Mouse (Mus musculus): Measurements from ENCODE around the gene Cts6.
"Not testable (repeated sequence)": the region's sequence is repeated elsewhere in the genome, so short reads cannot be mapped to it uniquely, and the experiment has no call there.

Cts6 gene

DNA sequence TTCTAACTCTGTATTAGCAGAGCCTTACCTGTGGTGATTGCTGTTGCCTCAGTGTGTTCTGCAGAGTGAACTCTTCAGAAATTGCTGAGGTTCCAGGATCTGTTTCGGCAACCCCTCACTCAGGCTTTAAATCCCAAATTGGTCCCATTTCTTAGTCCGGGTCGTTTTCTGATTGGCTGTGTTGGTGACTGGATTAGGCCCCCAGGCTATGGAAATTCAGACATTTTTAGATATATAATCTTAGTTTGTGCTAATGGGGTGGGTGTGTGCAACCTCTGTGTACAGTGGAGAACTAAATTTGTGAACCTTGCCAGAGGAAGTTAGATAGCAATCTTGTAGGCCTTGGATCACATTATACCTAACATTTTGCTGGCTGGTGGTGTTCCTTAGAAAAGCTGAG lies at the start of gene Cts6:
Cts6 (minus strand) TSS at position 101 of the 400 bp plus-strand sequence.
- DNase-seq: no peak

DNA sequence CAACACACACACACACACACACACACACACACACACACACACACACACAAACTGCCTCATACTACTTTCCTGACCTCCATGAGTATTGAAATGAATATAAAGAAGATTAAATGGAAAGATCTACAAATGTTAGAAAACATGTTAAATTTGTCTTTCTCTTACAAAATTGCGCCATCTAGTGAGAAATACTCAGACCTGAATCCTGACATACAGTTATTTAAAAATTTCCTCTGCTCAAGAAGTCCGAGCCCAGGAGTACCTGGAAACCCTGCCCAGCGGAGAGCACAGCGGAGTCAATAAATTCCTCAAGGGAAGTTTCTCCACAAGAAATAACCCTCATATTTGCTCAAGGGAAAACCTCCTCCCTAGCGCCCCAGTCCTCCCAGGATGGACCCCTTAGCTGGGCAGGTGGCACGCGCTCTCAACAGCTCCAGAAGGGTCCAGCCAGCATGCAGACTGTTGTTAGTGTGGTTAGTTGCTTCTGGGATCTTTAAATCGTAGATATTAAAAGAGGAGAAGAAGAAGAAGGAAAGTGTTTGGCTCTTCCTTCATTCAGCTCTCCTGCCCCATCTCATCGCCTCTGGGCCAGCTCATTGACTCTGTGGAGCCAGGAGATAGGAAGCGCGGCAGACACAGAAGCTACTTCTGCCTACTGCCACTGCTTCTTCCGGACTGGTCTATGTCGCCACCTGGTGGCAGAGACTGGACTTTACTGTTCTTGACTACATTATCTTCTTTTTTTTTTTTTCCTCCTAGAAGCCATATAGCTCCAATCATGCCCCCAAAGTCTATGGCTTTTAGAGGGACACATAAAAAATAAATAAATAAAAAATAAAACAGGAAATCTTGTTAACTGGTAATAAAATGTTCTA lies 38.1 kb upstream of the Cts6 start:
- peak; percentile 76 to 81 for DNase-seq

DNA sequence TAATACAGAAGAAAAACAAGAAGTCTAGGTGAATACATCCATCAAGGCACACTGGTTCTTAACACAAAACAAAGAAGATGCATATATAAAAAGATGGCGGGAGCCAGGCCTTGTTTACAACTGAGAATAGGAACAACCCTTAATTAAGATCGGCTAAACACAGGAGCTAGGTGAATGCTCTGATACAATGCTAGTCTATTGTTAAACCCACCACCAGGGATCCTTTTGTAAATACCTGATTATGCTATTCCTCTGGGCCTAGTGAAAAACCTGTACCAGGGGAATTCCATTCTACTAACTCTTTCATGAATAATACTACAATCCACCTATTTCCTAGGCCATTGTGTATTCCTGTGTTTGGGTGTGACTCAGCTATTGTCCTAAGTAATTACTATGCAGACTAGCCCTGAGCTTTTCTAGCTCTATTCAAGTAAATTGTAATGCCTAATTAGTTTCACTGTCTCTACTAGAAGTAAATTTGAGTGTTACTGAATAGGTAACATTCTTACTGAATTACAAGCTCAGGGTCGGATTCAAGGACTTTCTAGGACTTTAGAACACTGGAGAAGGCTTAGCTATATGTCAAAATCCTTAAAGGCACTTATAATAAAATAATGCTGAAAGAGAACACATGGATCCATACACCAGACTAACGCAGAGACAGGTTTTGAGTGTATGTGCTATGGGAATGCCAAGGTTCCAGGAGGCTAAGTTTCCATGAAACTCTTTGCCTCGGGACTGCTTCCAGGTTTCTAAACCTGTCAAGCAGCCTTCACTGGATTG lies 17.9 kb downstream of the Cts6 start:
- DNase-seq: not testable (repeated sequence)

DNA sequence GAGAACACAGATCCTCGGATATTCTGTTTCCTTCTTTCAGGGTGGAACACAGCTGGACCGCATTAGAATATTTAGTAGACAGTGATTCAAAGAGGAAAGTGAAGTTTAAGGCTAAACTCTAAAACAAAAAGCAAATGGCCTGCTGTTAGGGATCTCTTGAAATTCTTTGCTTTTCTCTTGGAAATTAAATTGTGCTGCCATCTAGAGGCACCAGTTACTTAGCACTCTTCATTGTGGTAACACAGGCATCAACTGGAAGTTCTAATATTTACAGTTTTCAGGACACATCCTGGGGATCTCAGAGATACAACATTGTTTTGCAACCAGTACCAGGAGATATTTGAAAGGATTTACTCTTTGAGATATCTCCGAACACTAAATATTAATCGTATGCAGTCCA lies 38.6 kb downstream of the Cts6 start:
- no peak for DNase-seq

- no peak for DNase-seq
Observed at GRCm38 (mm10) chr13:61164156-61164555, 39.1 kb downstream of the Cts6 start, which contains the start of gene Ctsr. TSS of gene Ctsr (minus strand) at chr13:61164256.

Measured in kidney, postnatal 4 days (tissue).